Mouse (Mus musculus): ENCODE measurements around the gene Arap1.
A peak's percentile ranks its signal among the peaks of the same experiment; 100 is the strongest.

GRCm38 (mm10) chr7:101412796-101413195 is 64.9 kb downstream of the Arap1 start:
- TF ChIP-seq CTCF (conservative IDR thresholded peaks at IDR 0.05; ENCODE audit: low read length), result peak; percentile 99
- TF ChIP-seq POU5F1 (IDR thresholded peaks at IDR 0.05; ENCODE audit: borderline replicate concordance, low read length), result no peak
